Mouse (Mus musculus) telencephalon, adult 2 months (tissue): ENCODE measurements at regions not wholly inside any gene's neighbourhood (a gene's known extent, or its start where the extent isn't known, plus 50 kb on each side); places are given as distances from the start of the nearest gene placed in this dataset.

Experiments used
- DNase-seq: peaks from one replicate; pipeline ENCODE4 v3.0.0-alpha.2; 2011; ENCODE audit warnings: low read depth, low spot score

DNA sequence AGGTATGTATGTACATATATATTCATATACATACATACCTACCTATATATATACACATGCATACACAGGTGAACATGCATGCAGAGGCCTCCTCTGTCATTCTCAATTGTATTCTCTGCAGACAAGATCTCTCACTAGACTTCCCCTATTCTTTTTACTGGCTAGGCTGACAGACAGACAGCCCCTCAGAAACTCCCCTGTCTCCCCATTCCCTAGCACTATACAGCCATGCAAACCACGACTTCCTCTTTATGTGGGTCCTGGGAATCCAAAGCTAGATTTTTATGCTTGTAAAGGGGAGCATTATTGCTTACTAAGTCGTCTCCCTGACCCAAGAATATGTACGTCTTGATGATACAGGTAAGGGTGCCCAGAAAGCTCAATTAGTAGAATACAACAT is 86.9 kb downstream of the Fam124b start:
- no peak for DNase-seq

GRCm38 (mm10) chr1:80123966-80124365 is 94.3 kb downstream of the Fam124b start:
- peak; percentile 79 for DNase-seq

DNA sequence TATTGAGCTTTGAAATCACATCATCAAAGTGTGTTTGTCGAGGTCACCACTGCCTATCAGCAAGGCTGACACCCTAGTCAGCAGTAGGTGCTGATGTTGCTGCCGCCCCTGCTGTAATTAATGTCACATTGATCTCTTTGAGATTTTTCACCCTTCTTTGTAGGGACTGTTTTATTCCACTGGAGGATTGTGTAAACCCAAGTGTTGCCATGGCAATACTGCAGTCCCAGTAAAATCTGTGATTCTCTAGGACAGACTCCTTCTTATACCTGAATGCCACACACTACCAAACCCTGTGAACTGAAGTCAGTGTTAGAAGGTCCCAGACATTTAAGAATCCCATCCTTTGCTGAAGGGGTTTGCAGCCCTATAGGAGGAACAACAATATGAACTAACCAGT is 102.4 kb downstream of the Fam124b start:
- no peak for DNase-seq

GRCm38 (mm10) chr1:80107747-80108476 is 110.4 kb downstream of the Fam124b start:
- peak; percentile 27 for DNase-seq

- DNase-seq, result no peak
Observed at GRCm38 (mm10) chr1:80106269-80106668, 112.0 kb downstream of the Fam124b start.

GRCm38 (mm10) chr1:80098266-80098665 is 120.0 kb downstream of the Fam124b start:
- no peak for DNase-seq

DNA sequence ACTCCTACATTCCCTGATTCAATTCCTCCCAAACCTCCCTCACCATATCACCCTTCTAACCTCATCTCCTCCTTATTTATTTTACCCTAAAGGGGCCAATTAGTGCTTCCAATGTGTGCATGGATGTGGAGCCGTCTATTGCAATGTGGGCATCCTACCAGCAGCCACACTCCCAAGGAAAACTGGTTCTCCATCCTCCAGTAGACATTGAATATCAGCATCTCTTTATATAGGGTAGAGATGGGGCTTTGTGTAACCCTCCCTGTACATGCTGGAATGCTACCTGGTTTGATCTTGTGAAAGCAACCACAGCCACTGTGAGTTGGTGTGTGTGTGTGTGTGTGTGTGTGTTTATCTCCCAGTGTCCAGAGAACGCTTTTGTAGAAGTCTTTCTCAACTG is 126.5 kb downstream of the Fam124b start:
- DNase-seq, result no peak

GRCm38 (mm10) chr1:80091350-80091749 is 126.9 kb downstream of the Fam124b start:
- DNase-seq, result peak; percentile 8

DNA sequence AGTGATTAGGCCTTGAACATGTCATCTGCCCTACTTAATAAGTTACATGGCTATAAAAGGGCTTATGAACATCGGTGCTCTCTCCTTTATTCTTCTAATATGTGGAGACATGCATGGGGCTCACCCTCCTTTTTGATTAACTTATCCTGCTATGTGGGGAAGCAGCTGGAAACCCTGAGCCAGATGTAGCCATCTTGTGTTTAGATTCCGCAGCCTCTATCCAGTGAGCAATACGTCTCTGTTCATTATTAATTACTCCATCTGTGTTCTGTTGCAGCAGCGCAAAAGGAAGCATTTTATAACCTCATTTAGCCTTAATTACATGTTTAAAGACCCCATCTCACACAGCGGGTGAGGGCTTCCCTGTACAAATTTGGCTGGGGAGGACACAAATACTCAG is 129.6 kb downstream of the Fam124b start:
- no peak for DNase-seq

DNA sequence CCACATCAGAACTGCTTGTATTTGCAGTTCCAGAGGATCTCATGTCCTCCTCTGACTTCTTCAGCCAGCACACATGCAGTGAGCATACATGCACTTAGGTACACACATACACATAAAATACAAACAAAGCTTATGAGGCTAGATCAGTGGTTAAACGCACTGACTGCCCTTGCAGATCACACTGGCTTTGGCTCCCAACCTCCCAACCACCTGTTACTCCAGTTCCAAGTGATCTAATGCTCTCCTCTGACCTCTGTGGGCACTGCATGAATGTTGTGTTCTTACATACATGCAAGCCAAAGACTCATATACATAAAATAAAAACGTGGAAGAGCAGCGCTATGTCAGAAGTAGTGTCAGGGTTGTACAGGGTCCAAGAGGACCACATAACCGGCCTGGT is 141.9 kb downstream of the Fam124b start:
- DNase-seq, result no peak

DNA sequence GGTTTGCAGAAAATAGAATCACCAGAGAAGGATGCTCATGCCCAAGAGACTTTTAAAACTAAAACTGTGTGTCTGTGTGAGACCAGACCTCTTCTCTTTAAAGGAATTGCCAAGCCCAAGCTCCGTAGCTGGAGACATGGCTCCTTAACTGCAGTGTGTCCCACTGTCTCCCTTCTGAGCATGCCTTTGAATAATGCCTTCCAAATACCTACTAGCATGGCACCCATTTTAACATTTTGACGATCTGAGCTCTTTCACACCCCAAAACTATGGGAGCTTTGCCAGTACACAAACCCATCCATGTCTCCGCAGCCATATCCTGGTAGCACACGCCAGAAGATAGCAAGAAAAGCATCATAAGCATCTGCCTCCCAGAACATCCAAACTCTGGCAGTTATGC is 143.9 kb downstream of the Fam124b start:
- DNase-seq, result no peak

GRCm38 (mm10) chr1:80073950-80074349 is 144.3 kb downstream of the Fam124b start:
- DNase-seq, result peak; percentile 78

- DNase-seq, result no peak
Observed at GRCm38 (mm10) chr1:80069141-80069540, 149.1 kb downstream of the Fam124b start.

- no peak for DNase-seq
Observed at GRCm38 (mm10) chr1:80062121-80062520, 156.2 kb downstream of the Fam124b start.

GRCm38 (mm10) chr1:80061632-80062031 is 156.6 kb downstream of the Fam124b start:
- no peak for DNase-seq

DNA sequence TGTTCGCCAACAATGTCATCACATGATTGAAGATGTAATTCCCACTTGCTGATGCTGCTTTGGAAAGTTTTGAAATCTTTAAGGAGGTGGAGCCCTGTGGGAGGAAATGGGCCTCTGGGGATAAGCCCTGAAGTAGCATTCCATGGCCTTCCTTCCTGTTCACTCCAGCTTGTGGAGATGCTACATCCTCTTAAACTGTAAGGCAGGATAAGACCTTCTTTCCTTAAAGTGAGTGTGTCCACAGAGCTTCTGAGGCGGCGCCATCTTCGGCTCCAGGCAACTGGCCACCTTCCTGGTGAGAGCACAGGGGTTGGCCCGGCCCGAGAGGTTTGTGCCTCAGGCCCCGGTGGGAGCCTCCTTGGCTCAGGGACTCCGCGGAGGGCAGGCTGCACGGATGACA is 173.1 kb downstream of the Fam124b start:
- DNase-seq, result no peak

GRCm38 (mm10) chr1:80040409-80040808 is 177.9 kb downstream of the Fam124b start:
- no peak for DNase-seq

GRCm38 (mm10) chr1:80039891-80040290 is 178.4 kb downstream of the Fam124b start:
- DNase-seq, result no peak

- DNase-seq, result no peak
Observed at GRCm38 (mm10) chr1:80039161-80039560, 178.2 kb upstream of the Serpine2 start.

- DNase-seq, result no peak
Observed at GRCm38 (mm10) chr1:80038059-80038458, 177.1 kb upstream of the Serpine2 start.

- no peak for DNase-seq
Observed at GRCm38 (mm10) chr1:80036436-80036835, 175.5 kb upstream of the Serpine2 start.

DNA sequence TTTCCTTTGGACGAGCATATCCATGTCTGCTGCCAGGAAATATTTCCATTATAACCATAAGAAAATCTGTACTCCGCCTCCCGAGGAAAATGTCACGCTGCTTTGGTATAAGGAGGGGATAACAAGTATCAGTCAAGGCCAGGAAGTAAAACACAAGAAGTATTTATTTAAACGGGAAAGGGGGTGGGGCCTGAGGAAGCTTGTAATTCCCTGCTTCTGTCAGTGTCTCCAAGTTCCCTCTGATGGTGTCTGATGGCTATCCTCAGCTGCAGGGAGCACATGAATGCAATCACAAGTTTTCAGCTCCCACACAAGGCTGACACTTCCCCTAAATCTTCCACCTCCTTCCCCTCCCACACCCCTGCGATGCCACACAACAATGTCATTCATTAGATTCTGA is 172.5 kb upstream of the Serpine2 start:
- DNase-seq, result no peak

DNA sequence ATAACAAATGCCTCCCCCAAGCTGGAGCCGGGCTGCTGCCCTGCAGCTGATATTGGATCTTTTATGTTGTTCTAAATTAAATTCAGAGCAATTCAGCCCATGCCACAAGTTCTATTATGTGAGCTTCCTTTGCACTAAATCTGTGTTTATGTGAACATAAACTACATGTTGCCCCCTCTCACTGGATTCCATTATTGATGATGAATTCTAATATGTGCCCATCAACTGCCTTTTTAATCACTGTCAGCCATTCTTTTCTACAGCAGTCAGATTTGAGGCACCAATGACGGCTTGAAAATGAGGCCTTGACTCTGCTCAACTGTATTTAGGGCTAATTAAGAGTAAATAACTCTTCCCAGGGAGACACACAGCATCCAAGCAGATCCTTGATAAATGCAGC is 172.1 kb upstream of the Serpine2 start:
- DNase-seq, result no peak

- no peak for DNase-seq
Observed at GRCm38 (mm10) chr1:80032464-80032863, 171.5 kb upstream of the Serpine2 start.
